Mouse (Mus musculus) hindbrain, postnatal 0 days (tissue): ENCODE results near the gene Gm21797. TPM values are rescaled to one million over a fixed set of nuclear protein-coding genes. Genes with fewer than 3 reads are reported as not detected.
"Not testable (repeated sequence)": the region's sequence is repeated elsewhere in the genome, so short reads cannot be mapped to it uniquely, and the experiment has no call there.

Experiments
- ATAC-seq: fragments of 200-750 bp; cut with Nextera tagmentation; 2 replicates; pipeline ENCODE4 v1.8.0; 2017; ENCODE audit warnings: mild to moderate bottlenecking, moderate TSS enrichment, moderate library complexity
- DNase-seq: peaks from one replicate; pipeline ENCODE4 v3.0.0-alpha.2; 2015; ENCODE audit warnings: low spot score
- H3K27ac ChIP-seq: fragments of 300-500 bp; sonication (generic); 2 replicates; pipeline ENCODE4 v1.5.1; 2014; ENCODE audit warnings: mild to moderate bottlenecking
- H3K27me3 ChIP-seq: fragments of 300-500 bp; sonication (generic); 2 replicates; pipeline ENCODE4 v1.6.1; 2014; ENCODE audit warnings: low read length, mixed read lengths; ENCODE audit not compliant: insufficient read depth
- H3K36me3 ChIP-seq: fragments of 300-500 bp; sonication (generic); 2 replicates; pipeline ENCODE4 v1.6.1; 2014; ENCODE audit warnings: low read length, mixed read lengths; ENCODE audit not compliant: insufficient read depth
- H3K4me1 ChIP-seq: fragments of 300-500 bp; sonication (generic); 2 replicates; pipeline ENCODE4 v1.6.1; 2014; ENCODE audit warnings: antibody characterized with exemption, low read length, mixed read lengths; ENCODE audit not compliant: insufficient read depth
- H3K4me2 ChIP-seq: fragments of 300-500 bp; sonication (generic); 2 replicates; pipeline ENCODE4 v1.6.1; 2014; ENCODE audit warnings: low read depth, mild to moderate bottlenecking, low read length, moderate library complexity, mixed read lengths
- H3K4me3 ChIP-seq: fragments of 300-500 bp; sonication (generic); 2 replicates; pipeline ENCODE4 v1.5.1; 2014; ENCODE audit warnings: low read length
- H3K9ac ChIP-seq: fragments of 300-500 bp; sonication (generic); replicated peaks from 2 replicates; pipeline ENCODE4 v1.6.1; 2014; ENCODE audit warnings: mild to moderate bottlenecking, low read length, moderate library complexity, mixed read lengths
- H3K9me3 ChIP-seq: fragments of 300-500 bp; sonication (generic); 2 replicates; pipeline ENCODE4 v1.6.1; 2016; ENCODE audit warnings: low read length, mixed read lengths
- WGBS: fragments of 180-500 bp; shearing (Covaris S2); extraction: QIAGEN DNeasy Blood & Tissue Kit; methylation state at CpG from one replicate; pipeline ENCODE4 v1.1.7; 2014; 5-methylcytosine and 5-hydroxymethylcytosine counted together
- polyA plus RNA-seq: library from polyadenylated mRNA; unstranded; fragments of >200 nt; fragmentation: Nextera tagmentation; extraction: Ambion mirVana; gene quantifications from 2 replicates; pipeline ENCODE4 v1.2.1, GENCODE M21; 2015
- total RNA-seq: library from RNA; depleted of rRNA; stranded (reverse); fragments of >200 nt; gene quantifications from 2 replicates; pipeline ENCODE4 v1.2.3, GENCODE M21; 2014; rRNA removed

Gene Gm21797
- not detected in 2 replicates for total RNA-seq
- polyA plus RNA-seq, result not detected in 2 replicates

GRCm38 (mm10) chrY:40775665-40776064 is at the start of gene Gm21797:
Gene Gm21797 (minus strand): TSS chrY:40775765.
- no CpG with 5 or more reads among the region's 3 CpGs for WGBS
- not testable (repeated sequence) for H3K9ac ChIP-seq, H3K4me2 ChIP-seq, H3K4me1 ChIP-seq, H3K27me3 ChIP-seq, DNase-seq, H3K36me3 ChIP-seq, H3K27ac ChIP-seq, ATAC-seq, H3K9me3 ChIP-seq, H3K4me3 ChIP-seq

GRCm38 (mm10) chrY:40804614-40805013 is 29.0 kb upstream of the Gm21797 start, which contains the start of gene Gm20795:
Gene Gm20795 (plus strand): TSS chrY:40804914.
- not testable (repeated sequence) for H3K4me3 ChIP-seq, DNase-seq, H3K4me1 ChIP-seq, H3K9ac ChIP-seq, H3K4me2 ChIP-seq, H3K27me3 ChIP-seq, H3K36me3 ChIP-seq, H3K9me3 ChIP-seq, ATAC-seq, H3K27ac ChIP-seq

Other genes starting within 250 kb of the Gm21797 start
- gene Gm21852, start 123.8 kb downstream of the Gm21797 start, total RNA-seq, result not detected in 2 replicates
- gene Gm21852, start 123.8 kb downstream of the Gm21797 start, polyA plus RNA-seq, result not detected in 2 replicates
- not detected in 2 replicates for gene Gm20795, start 29.1 kb upstream of the Gm21797 start, total RNA-seq
- gene Gm20795, start 29.1 kb upstream of the Gm21797 start, polyA plus RNA-seq, result not detected in 2 replicates